Mouse (Mus musculus): ENCODE results near the gene Mkln1. TPM values are rescaled to one million over a fixed set of nuclear protein-coding genes. Genes with fewer than 3 reads are reported as not detected.

Mkln1 gene
- total and polyA plus RNA-seq, 2 experiments from 2014 or later = 93.5 to 119 TPM

- H3K36me3 ChIP-seq (ENCODE audit: insufficient read depth) = no peaks in the 10 kb centered on the region
- no peak overlapping the region for H3K27ac ChIP-seq (ENCODE audit: low read depth, low read length)
- H3K4me2 ChIP-seq (ENCODE audit: low read depth) = peak overlapping the region; percentile 96
- no peaks in the 10 kb centered on the region for H3K9me3 ChIP-seq (ENCODE audit: low read length)
- H3K9ac ChIP-seq = peak overlapping the region; percentile 76
- no peak for ATAC-seq
- peaks cover 5% of the 10 kb centered on the region; the same call in 1 of the 2 replicates for H3K4me1 ChIP-seq (ENCODE audit: insufficient read depth)
- 13% methylated on average over 16 of the region's 16 CpGs for WGBS
- peak; percentile 33 for DNase-seq
- H3K27me3 ChIP-seq (ENCODE audit: insufficient read depth, low read length) = no peaks in the 10 kb centered on the region
- H3K4me3 ChIP-seq (ENCODE audit: low read depth, low read length) = peak overlapping the region; percentile 73
- TF ChIP-seq CTCF (IDR thresholded peaks at IDR 0.05; ENCODE audit: low read depth) = no peak
Measured at GRCm38 (mm10) chr6:31562371-31563080, 164.0 kb downstream of the Mkln1 start.

GRCm38 (mm10) chr6:31563235-31564181 is 165.0 kb downstream of the Mkln1 start, which contains the start of gene Podxl:
Gene Podxl, minus strand, starts transcription at chr6:31563981.
- peak; percentile 88 for ATAC-seq

GRCm38 (mm10) chr6:31564182-31564531 is 165.6 kb downstream of the Mkln1 start:
- no peak overlapping the region for H3K27ac ChIP-seq (ENCODE audit: low read depth, low read length)
- DNase-seq = no peak
- TF ChIP-seq CTCF (IDR thresholded peaks at IDR 0.05; ENCODE audit: low read depth) = peak; percentile 7; the same call in 1 of the 2 replicates
- H3K9me3 ChIP-seq (ENCODE audit: low read length) = no peaks in the 10 kb centered on the region
- peak overlapping the region; percentile 96 for H3K4me2 ChIP-seq (ENCODE audit: low read depth)
- 2% methylated on average over 18 of the region's 18 CpGs for WGBS
- H3K36me3 ChIP-seq (ENCODE audit: insufficient read depth) = no peaks in the 10 kb centered on the region
- H3K9ac ChIP-seq = peak overlapping the region; percentile 76
- no peak; the same call in 1 of the 2 replicates for ATAC-seq
- no peaks in the 10 kb centered on the region for H3K27me3 ChIP-seq (ENCODE audit: insufficient read depth, low read length)
- peaks cover 5% of the 10 kb centered on the region; the same call in 1 of the 2 replicates for H3K4me1 ChIP-seq (ENCODE audit: insufficient read depth)
- peak overlapping the region; percentile 73 for H3K4me3 ChIP-seq (ENCODE audit: low read depth, low read length)

More at GRCm38 (mm10) chr6:31563235-31564181, 165.0 kb downstream of the Mkln1 start, which contains the start of gene Podxl:
- no peaks in the 10 kb centered on the region for H3K36me3 ChIP-seq (ENCODE audit: insufficient read depth)
- H3K27ac ChIP-seq (ENCODE audit: low read depth, low read length) = peak within 1 kb of the TSS; percentile 35; the same call in 1 of the 2 replicates
- peaks cover 5% of the 10 kb centered on the region; the same call in 1 of the 2 replicates for H3K4me1 ChIP-seq (ENCODE audit: insufficient read depth)
- TF ChIP-seq CTCF (IDR thresholded peaks at IDR 0.05; ENCODE audit: low read depth) = no peak
- DNase-seq = peak; percentile 77
- no peaks in the 10 kb centered on the region for H3K9me3 ChIP-seq (ENCODE audit: low read length)
- H3K4me2 ChIP-seq (ENCODE audit: low read depth) = peak within 1 kb of the TSS; percentile 96
- no peaks in the 10 kb centered on the region for H3K27me3 ChIP-seq (ENCODE audit: insufficient read depth, low read length)
- H3K9ac ChIP-seq = peak within 1 kb of the TSS; percentile 76
- peak within 1 kb of the TSS; percentile 73 for H3K4me3 ChIP-seq (ENCODE audit: low read depth, low read length)
- WGBS = under 1% methylated on average over 68 of the region's 91 CpGs

GRCm38 (mm10) chr6:31564901-31565391 is 166.4 kb downstream of the Mkln1 start:
- TF ChIP-seq CTCF (IDR thresholded peaks at IDR 0.05; ENCODE audit: low read depth) = no peak
- Histone ChIP-seq H3K9ac (no peak overlapping the region; the same call in 1 of the 2 replicates), H3K4me2 (ENCODE audit: low read depth) (peak overlapping the region; percentile 96), H3K4me3 (ENCODE audit: low read depth, low read length) (peak overlapping the region; percentile 73), H3K27me3 (ENCODE audit: insufficient read depth, low read length) (no peaks in the 10 kb centered on the region), H3K27ac (ENCODE audit: low read depth, low read length) (no peak overlapping the region), H3K9me3 (ENCODE audit: low read length) (no peaks in the 10 kb centered on the region), H3K36me3 (ENCODE audit: insufficient read depth) (no peaks in the 10 kb centered on the region), H3K4me1 (ENCODE audit: insufficient read depth) (peaks cover 5% of the 10 kb centered on the region; the same call in 1 of the 2 replicates)
- ATAC-seq (no peak), DNase-seq (peak; percentile 63)
- 9% methylated on average over 17 of the region's 17 CpGs for WGBS

Other genes with a start within 250 kb of the Mkln1 start
- 14.9 and 18.7 TPM in 2 replicates for gene Podxl, start 165.2 kb downstream of the Mkln1 start, total RNA-seq (2014; rRNA removed)
- gene Podxl, start 165.2 kb downstream of the Mkln1 start, polyA plus RNA-seq (2015; fragmentation: Nextera tagmentation; extraction: Ambion mirVana) = 7.2 and 8.9 TPM in 2 replicates

Data from forebrain, postnatal 0 days (tissue).